Mouse (Mus musculus) adrenal gland, adult 2 months (tissue): Measurements from ENCODE around the gene Ppp1r13b. TPM values are rescaled to one million over a fixed set of nuclear protein-coding genes. Genes with fewer than 3 reads are reported as not detected.

Experiments
- DNase-seq: peaks from one replicate; pipeline ENCODE4 v3.0.0; 2021
- polyA plus RNA-seq: library from polyadenylated mRNA; depleted of rRNA; stranded (reverse); fragments of >200 nt; gene quantifications from 2 replicates; pipeline ENCODE4 v1.2.3, GENCODE M21; 2012
- total RNA-seq, 2 experiments: library from RNA; stranded (reverse); gene quantifications; 2 replicates each; pipeline ENCODE4 v1.2.3; 2021

The Ppp1r13b gene
- total and polyA plus RNA-seq, 3 experiments = 6.6 to 15.9 (median 13.8) TPM

DNA sequence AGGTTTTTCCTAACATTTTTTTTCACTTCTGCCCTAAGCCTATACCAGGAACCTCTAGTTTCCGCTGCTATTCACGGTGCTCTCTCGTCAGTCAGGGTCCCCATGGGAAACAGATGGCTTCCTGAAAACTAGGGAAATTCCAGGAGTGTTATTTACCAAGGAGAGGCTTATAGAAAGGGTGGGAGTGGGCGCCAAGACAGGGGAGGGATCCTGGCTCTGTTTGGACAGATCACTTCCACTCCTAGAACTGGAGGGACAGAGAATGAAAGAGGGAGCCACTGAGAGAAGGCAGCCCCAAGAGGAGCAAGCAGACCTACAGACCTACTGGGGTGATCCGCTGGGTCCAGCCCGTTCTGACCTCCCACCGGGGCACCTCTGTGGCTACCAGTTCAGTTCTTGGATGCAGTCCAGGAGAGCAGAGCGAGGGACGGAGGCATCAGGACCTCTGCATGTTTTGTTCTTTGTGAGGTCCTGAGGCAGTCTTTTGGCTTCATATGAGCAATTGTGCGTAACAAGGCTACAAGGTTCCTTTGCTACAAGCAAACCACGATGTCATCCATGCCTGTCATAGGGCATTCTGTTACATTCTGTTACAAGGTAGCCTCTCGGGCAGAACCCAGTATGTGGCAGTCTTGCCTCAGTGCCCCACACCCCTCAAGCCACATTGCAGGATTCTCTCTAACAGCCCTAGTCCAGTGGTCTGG, 8.8 kb upstream of the Ppp1r13b start:
- DNase-seq = no peak

DNA sequence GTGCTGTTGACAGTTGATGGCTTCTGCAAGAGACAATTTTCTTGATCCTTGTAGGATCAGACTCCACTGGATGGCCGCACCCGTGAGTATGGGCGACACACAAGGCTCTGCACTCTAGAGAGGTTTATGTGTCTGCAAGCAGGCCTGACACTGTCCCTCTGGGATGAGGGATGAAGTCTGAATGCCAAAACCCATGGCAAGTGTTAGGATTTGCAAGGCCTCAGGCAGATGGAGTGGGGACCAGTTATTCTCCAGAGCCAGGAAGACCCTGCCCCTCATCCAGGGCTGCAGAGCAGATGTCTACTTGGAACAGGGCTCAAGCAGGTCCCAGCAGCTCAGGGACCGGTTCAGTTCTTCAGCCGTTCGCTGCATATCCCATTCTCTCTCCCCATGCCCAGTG, 7.9 kb upstream of the Ppp1r13b start:
- no peak for DNase-seq

DNA sequence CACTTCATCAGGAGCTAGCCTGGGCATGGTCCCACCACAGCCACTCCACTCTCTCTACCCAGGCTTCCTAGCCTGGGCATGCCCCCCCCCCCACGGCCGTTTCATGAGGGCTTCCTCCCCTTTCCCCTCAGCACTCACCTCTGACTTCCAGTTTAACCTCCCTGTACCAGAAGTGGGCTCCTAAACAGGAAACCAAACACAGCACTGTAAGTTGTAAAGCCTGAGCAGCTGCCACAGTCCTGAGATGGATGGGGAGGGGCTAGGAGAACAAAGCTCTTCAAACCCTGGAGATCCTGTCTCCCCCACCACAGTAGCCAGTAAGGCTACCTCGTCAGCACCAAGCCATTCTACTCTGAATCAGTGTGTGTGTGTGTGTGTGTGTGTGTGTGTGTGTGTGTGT, 6.1 kb upstream of the Ppp1r13b start:
- DNase-seq = no peak

DNA sequence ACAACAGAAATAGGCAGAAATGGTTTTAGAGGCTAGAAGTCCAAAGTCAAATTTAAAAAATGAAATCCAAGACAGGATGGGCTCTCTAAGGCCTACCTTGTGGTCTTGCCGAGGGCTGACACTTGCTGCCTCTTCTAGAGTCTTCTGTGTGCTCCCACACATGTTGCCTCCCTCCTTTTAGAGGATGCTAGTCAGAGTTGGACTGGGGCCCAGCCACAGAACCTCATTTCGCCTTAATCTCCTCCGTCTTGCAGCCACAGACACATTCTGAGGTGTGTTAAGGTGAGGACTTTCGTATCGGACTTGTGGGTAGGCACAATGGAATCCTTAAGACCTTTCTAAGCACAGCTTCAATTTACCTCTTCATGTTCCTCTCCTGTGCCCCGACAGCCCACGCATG, 4.9 kb upstream of the Ppp1r13b start:
- DNase-seq = no peak

DNA sequence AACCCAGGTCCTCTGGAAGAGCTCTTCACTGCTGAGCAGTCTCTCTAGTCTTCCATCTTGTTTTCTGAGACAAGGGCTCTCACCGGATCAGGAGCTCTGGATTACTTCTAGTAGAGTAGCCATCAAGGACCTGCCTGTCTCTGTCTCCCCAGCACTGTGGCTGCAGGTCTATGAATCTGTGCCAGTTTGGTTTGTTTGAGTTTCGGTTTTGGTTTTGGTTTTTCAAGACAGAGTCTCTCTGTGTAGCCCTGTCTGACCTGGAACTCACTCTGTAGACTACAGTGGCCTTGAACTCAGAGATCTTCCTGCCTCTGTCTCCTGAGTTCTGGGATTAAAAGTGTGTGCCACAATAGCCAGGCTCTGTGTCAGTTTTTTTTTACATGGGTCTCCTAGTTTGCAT, 3.9 kb upstream of the Ppp1r13b start:
- DNase-seq = no peak

DNA sequence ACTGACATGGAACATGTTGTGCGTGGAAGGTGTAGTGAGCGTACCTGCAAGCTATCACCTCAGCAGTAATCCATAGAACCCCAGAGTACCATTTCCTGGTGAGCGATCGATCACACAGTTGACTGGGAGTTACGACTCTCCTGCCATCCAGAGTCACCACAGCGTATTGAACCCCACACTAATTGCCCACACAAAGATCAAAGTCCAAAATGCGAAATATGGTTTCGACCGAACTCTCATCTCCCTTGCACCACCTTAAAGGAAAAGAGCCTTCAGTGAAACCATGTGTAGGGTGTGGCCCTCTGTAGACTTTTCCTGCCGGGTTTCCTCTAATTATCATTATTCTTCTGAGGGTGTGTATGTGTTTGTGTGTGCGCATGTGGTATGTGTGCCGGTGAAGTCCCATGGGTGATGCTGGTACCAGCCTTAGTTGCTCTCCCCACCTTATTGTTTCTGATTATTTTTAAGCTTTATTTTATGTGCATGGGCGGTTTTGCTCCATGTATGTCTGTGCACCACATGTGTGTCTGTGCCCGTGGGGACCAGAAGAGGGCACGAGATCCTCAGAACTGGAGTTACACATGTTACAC, 3.4 kb upstream of the Ppp1r13b start:
- DNase-seq = no peak

DNA sequence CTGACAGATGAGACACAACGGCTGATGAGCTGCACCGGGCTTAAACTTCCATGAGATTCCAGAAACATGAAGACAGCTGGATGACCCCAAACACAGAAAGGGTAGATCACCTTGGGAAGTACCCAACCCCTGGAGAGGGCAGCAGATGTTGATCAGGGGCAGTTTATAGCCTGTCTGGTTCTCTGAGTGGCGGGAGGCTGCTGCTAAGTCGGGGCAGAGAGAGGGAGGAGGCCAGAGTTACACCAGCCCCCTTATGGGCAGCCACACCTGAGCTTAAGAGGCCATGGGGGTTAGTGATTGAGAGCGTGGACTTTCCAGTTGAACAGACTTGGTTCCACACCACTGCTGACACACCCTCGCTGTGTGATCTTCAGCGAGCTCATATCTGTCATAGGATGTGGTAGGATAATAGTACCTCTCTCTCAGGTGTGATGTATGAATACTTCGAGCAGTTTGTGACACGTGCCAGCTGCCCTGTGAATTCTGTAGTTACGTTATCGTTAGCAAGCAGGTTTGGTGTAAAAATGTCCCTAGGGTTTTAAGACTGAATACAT, 1.2 kb upstream of the Ppp1r13b start:
- no peak for DNase-seq

DNA sequence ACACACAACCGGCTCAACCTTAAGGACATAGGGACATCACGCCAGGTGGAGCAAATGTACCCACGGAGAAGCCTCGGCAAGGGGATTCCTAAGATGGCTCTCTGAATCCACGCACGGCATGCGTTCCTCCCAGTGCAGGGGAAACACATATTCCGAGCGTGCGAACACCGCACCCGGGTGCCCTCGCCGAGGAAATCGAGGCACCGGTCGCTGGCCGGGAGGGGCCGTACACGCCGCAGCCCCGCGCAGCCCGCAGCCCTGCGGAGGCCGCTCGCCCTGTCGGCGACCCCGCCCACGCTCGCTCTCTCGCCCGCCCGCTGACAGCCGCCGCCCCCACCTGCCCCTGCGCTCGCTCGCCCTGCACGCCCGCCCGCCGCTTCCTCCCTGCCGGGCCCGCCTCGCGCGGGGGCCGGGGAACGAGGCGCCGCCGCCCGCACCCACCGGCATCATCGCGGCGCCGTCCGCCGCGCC, 454 bp downstream of the Ppp1r13b start:
- peak; percentile 87 for DNase-seq

DNA sequence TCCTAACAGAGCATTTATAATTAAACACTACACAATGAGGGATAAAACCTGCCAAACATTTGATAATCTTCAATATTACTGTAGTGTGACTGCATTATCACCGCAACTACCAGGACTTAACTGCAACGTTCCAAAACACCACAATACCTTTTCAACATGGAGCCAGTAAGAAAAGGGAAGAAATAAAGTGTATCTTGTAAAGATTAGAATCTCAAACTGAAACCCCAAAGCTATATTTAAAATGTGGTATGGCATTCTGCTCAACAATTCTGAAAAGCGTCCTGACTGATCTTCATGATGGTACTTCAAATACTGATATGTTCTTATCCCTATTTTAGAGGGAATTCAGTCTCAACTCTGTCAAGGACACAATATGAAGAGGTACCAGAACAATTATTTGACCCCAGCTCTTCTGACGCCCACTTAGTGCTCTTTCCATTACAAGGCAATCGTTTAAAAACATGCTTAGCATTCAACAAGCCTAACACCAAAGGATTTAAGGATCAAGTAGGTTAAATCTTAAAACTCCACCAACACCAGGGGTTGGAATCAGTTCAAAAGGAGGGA, 1.5 kb downstream of the Ppp1r13b start:
- DNase-seq = no peak

DNA sequence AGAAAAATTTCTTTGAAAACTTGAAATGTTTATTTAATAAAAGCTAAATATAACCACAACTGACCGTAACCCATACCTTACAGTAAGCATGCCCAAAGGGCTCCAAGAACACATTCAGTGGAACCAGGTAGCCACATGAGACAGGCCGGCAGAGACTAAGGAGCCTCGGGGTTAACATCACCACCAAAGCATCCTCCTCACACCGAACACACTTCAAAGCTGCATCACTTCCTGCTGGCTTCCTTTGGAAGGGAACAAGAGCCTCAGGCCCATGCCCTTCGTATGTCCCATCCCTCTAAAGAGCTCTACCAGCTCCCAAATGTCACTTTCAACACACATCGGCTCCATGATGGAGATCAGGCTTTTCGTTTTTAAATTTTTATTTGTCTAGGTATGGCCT, 5.4 kb downstream of the Ppp1r13b start:
- no peak for DNase-seq

DNA sequence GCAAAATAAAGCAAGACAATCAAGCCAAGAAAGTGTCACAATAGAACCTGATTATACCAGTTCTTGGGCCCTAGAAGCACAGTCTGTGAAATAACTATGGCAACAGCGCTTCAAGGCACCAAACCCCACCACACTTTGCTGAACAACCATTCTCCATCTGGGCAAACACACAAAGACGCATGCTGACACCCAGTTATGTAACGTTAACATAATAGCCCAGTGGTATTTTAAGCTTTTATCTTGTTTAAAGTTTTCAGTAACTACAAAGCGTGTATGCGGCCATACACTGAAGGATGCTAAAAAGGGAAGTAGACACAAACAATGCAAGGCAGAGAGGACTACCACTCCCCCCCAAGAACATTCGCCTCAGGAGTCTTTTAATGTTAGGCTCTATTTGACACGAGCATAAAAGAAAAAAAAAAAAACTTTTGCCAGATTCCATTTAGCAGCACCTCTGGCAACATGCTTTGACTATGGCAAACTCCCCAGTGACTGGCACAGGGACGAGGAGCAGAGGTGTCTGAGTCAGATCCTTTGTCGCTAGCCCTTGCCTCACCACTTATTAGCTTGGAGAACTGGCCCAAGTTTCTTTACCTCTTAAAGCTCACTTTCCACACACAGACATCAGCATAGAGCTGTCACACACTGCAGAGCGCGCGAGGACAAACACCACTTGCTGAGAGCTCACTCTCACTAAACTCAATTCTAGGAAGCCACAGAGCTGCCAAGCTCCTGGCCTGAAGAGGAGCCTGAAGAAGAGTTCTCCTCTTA, 6.6 kb downstream of the Ppp1r13b start:
- DNase-seq = no peak

DNA sequence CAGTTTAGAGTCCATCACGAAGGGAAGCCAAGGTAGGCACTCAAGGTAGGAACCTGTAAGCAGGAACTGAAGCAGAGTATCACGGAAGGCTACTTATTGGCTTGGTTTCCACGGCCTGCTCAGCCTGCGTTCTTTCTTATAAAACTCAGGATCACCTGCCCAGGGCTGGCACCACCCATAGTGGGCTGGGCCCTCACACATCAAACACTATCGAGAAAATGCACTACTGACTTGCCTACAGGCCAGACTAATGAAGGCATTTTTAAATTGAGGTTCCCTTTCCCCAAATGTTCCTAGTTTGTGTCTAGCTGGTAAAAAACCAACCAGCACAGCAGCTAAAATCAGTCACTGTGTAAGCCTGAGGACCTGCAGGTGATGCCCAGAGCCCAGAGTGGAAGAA, 8.3 kb downstream of the Ppp1r13b start:
- no peak for DNase-seq

DNA sequence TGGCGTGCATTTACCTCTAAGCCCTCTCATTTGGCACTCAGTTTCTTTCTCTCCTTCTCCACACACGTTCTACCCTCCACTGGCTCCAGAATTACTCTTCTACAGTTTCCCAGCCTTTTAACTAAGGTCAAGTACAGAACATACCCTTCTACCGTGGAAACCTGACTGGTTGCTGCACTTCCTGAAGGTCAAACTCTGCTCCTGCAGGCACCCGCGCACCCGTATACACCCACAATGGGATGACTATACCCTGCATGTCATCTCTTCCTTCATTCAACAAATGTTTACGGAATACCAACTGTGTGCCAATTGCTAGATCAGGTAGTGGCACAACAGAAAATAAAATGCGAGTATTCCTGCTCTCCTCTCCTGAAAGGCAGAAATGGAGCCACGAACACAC, 9.2 kb downstream of the Ppp1r13b start:
- DNase-seq = no peak

DNA sequence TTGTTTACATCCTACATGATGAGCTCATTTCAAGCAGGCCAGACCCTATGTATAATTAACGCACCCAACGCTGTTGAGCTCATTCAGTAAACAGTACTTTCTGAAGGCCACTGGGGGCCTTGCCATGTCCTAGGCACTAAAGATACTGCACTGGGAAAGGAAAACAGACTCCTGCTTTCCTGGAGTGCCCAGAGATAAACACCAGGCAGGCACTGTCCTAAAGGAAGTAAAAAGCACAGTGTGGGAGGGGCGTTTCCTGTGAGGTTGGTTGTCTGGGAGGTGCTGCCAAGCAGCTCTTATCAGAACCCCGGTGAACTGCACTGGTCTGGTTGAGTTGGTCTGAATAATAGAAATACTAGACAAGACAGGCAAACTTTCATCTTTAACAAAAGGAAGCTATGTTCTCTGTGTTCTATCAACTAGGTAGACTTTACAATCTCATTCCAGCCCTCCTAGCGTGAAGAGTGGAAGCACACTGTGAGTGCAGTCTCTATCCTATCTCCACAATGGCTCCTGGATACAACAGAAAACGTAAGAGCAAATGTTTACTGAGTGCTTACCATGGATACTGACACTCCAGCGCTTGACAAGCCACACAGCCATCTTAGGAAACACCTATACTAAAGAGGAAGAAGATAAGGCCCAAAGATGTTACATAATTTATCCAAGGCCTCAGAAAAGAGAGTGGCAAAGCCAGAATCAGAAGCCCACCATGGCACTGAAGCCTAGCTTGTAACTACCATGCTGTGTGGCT, 10.8 kb downstream of the Ppp1r13b start:
- DNase-seq = peak; percentile 51

DNA sequence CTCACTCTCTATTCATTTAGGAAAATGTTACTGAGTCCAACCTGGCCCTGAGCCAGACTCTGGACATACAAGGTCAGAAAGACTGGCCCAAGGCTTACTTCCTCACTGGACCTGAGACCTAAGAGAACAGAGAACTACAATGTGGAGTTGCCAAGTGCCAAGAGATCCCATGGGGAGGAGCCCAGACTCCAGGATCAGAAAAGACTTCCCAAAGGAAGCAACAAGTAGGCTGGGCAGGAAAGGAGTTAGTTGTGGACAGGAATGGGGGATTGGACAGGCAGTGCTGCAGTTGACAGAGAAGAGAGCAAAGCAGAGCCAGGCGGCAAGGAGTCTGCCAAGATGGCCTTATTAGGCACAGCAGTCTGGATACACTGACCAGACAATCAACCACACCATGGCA, 13.8 kb downstream of the Ppp1r13b start:
- peak; percentile 75 for DNase-seq

DNA sequence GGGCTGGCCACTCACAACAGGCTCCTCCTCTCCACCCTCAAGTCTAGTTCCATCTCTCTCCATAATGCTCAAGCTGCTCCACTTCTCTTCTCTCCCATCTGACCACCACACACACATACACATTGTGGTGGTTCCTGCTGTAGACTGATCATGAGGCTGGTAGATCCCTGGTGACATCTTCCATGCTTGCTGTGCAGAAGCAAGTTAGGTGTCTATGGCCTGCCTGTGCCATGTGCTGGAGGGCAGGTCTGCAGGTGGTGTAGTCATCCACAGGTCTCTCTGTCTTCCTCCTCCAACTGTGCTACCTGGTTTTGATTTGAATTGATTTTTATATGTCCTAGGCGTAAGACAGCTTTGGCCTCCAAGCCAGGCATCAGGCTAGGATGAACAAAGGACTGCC, 14.9 kb downstream of the Ppp1r13b start:
- DNase-seq = no peak

DNA sequence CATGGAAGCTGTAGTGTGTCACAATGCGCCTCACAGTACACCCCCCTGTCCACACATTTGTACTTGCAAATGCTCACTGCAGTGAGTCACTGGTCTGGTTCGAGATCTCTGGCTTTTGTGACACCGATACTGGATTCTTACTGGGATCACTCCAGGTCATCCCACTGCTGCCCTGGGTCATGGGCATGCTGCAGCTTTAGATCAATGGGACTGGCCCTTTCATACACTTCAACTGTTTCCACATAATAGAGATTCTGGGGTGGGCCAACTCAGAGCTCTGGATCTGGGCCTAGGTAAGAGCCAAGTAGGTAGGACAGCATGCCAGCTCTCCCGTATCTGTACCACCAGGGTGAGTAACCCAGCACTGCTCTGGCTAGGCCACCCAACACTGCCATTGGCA, 16.1 kb downstream of the Ppp1r13b start:
- DNase-seq = peak; percentile 24

DNA sequence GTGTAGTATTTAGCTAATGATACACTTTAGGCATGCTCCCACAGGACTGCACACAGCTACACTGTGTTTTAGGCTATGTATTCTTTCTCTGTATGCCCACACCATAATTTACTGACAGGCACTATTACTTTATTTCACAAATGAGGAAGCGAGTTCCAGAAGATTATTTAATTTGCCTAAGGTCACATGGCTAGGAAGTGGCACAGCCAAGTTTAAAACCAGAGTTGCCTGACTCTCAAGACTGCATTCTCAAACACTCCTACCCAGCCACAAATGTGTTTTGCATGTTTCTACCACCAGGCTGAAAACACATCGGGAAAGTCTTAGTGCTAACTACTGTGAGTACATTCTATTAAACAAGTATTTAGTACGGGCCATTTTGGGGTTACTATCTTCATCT, 18.7 kb downstream of the Ppp1r13b start:
- DNase-seq = no peak

DNA sequence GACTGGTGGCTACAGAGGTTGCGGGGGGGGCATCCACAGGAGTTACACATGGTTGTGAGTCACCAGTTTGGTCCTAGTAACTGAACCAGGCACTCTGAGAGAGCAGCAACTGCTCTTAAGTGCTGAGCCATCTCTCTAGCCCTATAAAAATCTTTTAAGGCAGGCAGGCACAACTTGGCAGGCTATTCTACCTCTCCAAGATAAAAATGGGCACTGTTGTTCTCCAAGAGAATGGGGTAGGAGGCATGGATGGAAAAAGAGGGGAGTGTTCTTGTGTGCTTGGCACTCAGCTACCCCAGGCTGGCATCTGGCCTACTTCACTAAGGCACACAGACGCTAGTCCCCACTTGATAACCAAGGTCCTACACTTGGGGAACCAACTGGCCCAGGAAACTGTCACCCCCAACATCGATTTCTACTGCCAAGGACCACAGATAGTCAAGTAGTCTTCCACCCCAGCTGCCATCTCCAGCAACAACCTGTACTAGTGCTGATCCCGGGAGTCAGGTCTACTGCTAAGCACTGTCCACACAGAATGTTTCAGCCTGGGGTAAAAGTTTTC, 19.5 kb downstream of the Ppp1r13b start:
- DNase-seq = no peak

DNA sequence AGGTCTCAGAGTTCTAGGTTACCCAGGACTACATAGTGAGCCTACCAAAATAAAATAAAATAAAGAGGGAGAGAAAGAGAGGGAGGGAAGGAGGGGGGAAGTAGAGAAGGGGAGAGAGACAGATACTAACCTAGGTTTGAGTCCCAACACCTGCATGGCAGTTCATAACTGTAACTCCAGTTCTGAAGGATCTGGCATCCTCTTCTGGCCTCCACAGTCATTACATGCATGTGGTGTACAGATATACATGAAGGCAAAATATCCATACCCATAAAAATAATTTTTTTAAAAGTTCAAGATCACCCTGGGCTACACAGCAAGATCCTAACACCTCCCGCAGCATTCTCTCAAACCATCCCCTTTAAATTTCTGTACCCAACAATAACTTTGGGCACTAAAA, 20.9 kb downstream of the Ppp1r13b start:
- DNase-seq = no peak

DNA sequence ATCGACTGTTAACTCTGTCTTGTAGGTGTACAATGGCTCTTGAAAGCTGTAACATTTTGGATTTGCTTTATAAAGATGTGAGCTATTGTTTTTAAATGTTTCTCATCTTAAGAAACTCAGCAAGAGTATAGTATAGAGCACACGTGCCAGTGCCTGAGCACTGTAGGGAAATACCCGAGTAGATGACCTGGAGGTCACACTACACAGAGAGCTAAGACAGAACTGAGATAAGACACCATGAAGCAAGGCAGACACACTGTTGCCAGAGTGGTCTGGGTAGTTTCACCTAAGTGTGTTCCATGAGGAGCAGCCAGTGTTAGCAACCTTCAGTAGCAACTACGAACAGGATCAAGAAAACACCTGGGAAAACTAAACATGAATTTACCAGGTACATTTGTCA, 25.1 kb downstream of the Ppp1r13b start:
- DNase-seq = no peak

DNA sequence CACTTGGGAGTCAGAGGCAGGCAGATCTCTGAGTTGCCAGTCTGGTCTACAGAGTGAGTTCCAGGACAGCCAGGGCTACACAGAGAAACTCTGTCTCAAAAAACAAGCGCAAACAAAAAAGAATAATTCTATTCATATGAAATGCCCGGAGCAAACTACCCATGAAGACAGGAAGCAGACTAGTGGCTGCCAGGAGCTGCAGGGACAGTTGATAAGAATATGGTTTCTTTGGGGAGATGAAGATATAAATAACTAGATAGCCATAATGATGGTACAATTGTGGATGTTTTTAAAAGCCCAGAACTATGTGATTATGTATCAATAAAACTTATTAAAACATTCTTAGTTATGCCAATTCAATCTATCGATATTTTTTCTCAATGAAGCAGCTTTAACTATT, 25.9 kb downstream of the Ppp1r13b start:
- DNase-seq = no peak
